Mouse (Mus musculus) urinary bladder, postnatal 25 days (tissue): ENCODE measurements around the gene Mmp20.

Experiments
- DNase-seq: peaks from one replicate; pipeline ENCODE4 v3.0.0; 2022; ENCODE audit warnings: low spot score

Gene Mmp20

GRCm38 (mm10) chr9:7691790-7692189 lies 63.8 kb downstream of the Mmp20 start, which contains the start of gene Mmp7:
Gene Mmp7 (plus strand): TSS chr9:7692090.
- no peak for DNase-seq

- DNase-seq: no peak
These were observed 65.9 kb downstream of the Mmp20 start for GRCm38 (mm10) chr9:7693961-7694360.

- DNase-seq: no peak
These were observed 67.6 kb downstream of the Mmp20 start for GRCm38 (mm10) chr9:7695646-7696045.

- DNase-seq: no peak
These were observed 80.7 kb downstream of the Mmp20 start for GRCm38 (mm10) chr9:7708698-7709097.

GRCm38 (mm10) chr9:7711196-7711595 lies 83.2 kb downstream of the Mmp20 start:
- no peak for DNase-seq

GRCm38 (mm10) chr9:7714062-7714907 lies 86.3 kb downstream of the Mmp20 start:
- DNase-seq: no peak

GRCm38 (mm10) chr9:7714908-7715175 lies 86.8 kb downstream of the Mmp20 start:
- DNase-seq: no peak

GRCm38 (mm10) chr9:7721543-7721942 lies 93.5 kb downstream of the Mmp20 start:
- DNase-seq: no peak
